Mouse (Mus musculus) neural tube, embryonic 12.5 days (tissue): Measurements from ENCODE around the gene Acad12. TPM values are rescaled to one million over a fixed set of nuclear protein-coding genes. Genes with fewer than 3 reads are reported as not detected.
"Not testable (repeated sequence)": the region's sequence is repeated elsewhere in the genome, so short reads cannot be mapped to it uniquely, and the experiment has no call there.

Experiments
- ATAC-seq: fragments of 200-750 bp; cut with Nextera tagmentation; 2 replicates; pipeline ENCODE4 v1.8.0; 2017; ENCODE audit warnings: low read depth, mild to moderate bottlenecking, moderate TSS enrichment, moderate library complexity; ENCODE audit not compliant: low FRiP score
- H3K27ac ChIP-seq: fragments of 300-500 bp; sonication (generic); 2 replicates; pipeline ENCODE4 v1.5.1; 2016
- H3K27me3 ChIP-seq: fragments of 300-500 bp; sonication (generic); replicated peaks from 2 replicates; pipeline ENCODE4 v1.6.1; 2016; ENCODE audit warnings: mild to moderate bottlenecking
- H3K36me3 ChIP-seq: fragments of 300-500 bp; sonication (generic); 2 replicates; pipeline ENCODE4 v1.6.1; 2016; ENCODE audit warnings: mild to moderate bottlenecking
- H3K4me1 ChIP-seq: fragments of 300-500 bp; sonication (generic); 2 replicates; pipeline ENCODE4 v1.6.1; 2016
- H3K4me2 ChIP-seq: fragments of 300-500 bp; sonication (generic); replicated peaks from 2 replicates; pipeline ENCODE4 v1.6.1; 2016; ENCODE audit warnings: mild to moderate bottlenecking
- H3K4me3 ChIP-seq: fragments of 300-500 bp; sonication (generic); 2 replicates; pipeline ENCODE4 v1.5.1; 2016
- H3K9ac ChIP-seq: fragments of 300-500 bp; sonication (generic); 2 replicates; pipeline ENCODE4 v1.6.1; 2016; ENCODE audit warnings: mild to moderate bottlenecking
- H3K9me3 ChIP-seq: fragments of 300-500 bp; sonication (generic); 2 replicates; pipeline ENCODE4 v1.6.1; 2016; ENCODE audit warnings: mild to moderate bottlenecking
- WGBS: fragments of 180-500 bp; shearing (Covaris S2); methylation state at CpG from one replicate; pipeline ENCODE4 v1.1.7; 2016; 5-methylcytosine and 5-hydroxymethylcytosine counted together
- polyA plus RNA-seq: library from polyadenylated mRNA; unstranded; fragments of >200 nt; fragmentation: Nextera tagmentation; extraction: Ambion mirVana; gene quantifications from 2 replicates; pipeline ENCODE4 v1.2.1, GENCODE M21; 2016

The Acad12 gene
- polyA plus RNA-seq, 1 experiment from 2014 or later = 1.5 TPM

- not testable (repeated sequence) for H3K4me2 ChIP-seq, ATAC-seq, H3K36me3 ChIP-seq, H3K27ac ChIP-seq, H3K9me3 ChIP-seq, H3K4me3 ChIP-seq, H3K27me3 ChIP-seq, H3K9ac ChIP-seq, H3K4me1 ChIP-seq
- WGBS = 77% methylated on average over 1 of the region's 1 CpGs
Observed at GRCm38 (mm10) chr5:121603815-121604214, 14.9 kb downstream of the Acad12 start.

- no peaks in the 10 kb centered on the region for H3K4me1 ChIP-seq
- H3K27me3 ChIP-seq = no peaks in the 10 kb centered on the region
- H3K36me3 ChIP-seq = no peaks in the 10 kb centered on the region
- no peak overlapping the region for H3K27ac ChIP-seq
- H3K9ac ChIP-seq = no peak overlapping the region
- ATAC-seq = no peak
- H3K9me3 ChIP-seq = no peaks in the 10 kb centered on the region
- no peak overlapping the region for H3K4me3 ChIP-seq
- WGBS = 35% methylated on average over 9 of the region's 9 CpGs
- no peak overlapping the region for H3K4me2 ChIP-seq
Observed at GRCm38 (mm10) chr5:121601547-121602299, 17.0 kb downstream of the Acad12 start.

GRCm38 (mm10) chr5:121598871-121599610, 19.7 kb downstream of the Acad12 start:
- Histone ChIP-seq H3K9ac (no peak overlapping the region), H3K4me1 (no peaks in the 10 kb centered on the region), H3K27ac (no peak overlapping the region), H3K4me2 (no peak overlapping the region), H3K27me3 (no peaks in the 10 kb centered on the region), H3K4me3 (no peak overlapping the region), H3K9me3 (no peaks in the 10 kb centered on the region), H3K36me3 (no peaks in the 10 kb centered on the region)
- 59% methylated on average over 13 of the region's 13 CpGs for WGBS
- ATAC-seq = no peak

- Histone ChIP-seq H3K4me2 (no peak overlapping the region), H3K9ac (no peak overlapping the region), H3K4me1 (peaks cover 2% of the 10 kb centered on the region), H3K27ac (no peak overlapping the region), H3K27me3 (no peaks in the 10 kb centered on the region), H3K9me3 (no peaks in the 10 kb centered on the region), H3K4me3 (no peak overlapping the region), H3K36me3 (no peaks in the 10 kb centered on the region)
- no peak for ATAC-seq
- 73% methylated on average over 7 of the region's 7 CpGs for WGBS
Observed at GRCm38 (mm10) chr5:121597991-121598537, 20.7 kb downstream of the Acad12 start.

GRCm38 (mm10) chr5:121597332-121597731, 21.4 kb downstream of the Acad12 start:
- H3K36me3 ChIP-seq = no peaks in the 10 kb centered on the region
- no peaks in the 10 kb centered on the region for H3K9me3 ChIP-seq
- no peak overlapping the region for H3K9ac ChIP-seq
- peaks cover 4% of the 10 kb centered on the region for H3K4me1 ChIP-seq
- H3K27ac ChIP-seq = no peak overlapping the region
- ATAC-seq = no peak
- 73% methylated on average over 4 of the region's 4 CpGs for WGBS
- H3K27me3 ChIP-seq = no peaks in the 10 kb centered on the region
- no peak overlapping the region for H3K4me2 ChIP-seq
- H3K4me3 ChIP-seq = no peak overlapping the region

- H3K4me3 ChIP-seq = no peak overlapping the region
- no peak for ATAC-seq
- no peaks in the 10 kb centered on the region for H3K36me3 ChIP-seq
- WGBS = 87% methylated on average over 6 of the region's 6 CpGs
- H3K9me3 ChIP-seq = no peaks in the 10 kb centered on the region
- H3K27me3 ChIP-seq = no peaks in the 10 kb centered on the region
- H3K9ac ChIP-seq = no peak overlapping the region
- H3K4me1 ChIP-seq = peaks cover 8% of the 10 kb centered on the region
- H3K27ac ChIP-seq = no peak overlapping the region
- H3K4me2 ChIP-seq = no peak overlapping the region
Observed at GRCm38 (mm10) chr5:121596226-121596625, 22.5 kb downstream of the Acad12 start.

GRCm38 (mm10) chr5:121595758-121596157, 23.0 kb downstream of the Acad12 start:
- WGBS = 85% methylated on average over 6 of the region's 6 CpGs
- Histone ChIP-seq H3K36me3 (no peaks in the 10 kb centered on the region), H3K4me1 (peaks cover 8% of the 10 kb centered on the region), H3K27me3 (no peaks in the 10 kb centered on the region), H3K9me3 (no peaks in the 10 kb centered on the region), H3K4me2 (no peak overlapping the region), H3K4me3 (no peak overlapping the region), H3K9ac (no peak overlapping the region), H3K27ac (no peak overlapping the region)
- no peak for ATAC-seq

GRCm38 (mm10) chr5:121594714-121595313, 23.9 kb downstream of the Acad12 start:
- Histone ChIP-seq H3K27me3 (no peaks in the 10 kb centered on the region), H3K4me3 (no peak overlapping the region), H3K36me3 (no peaks in the 10 kb centered on the region), H3K9ac (no peak overlapping the region), H3K4me1 (peaks cover 8% of the 10 kb centered on the region), H3K4me2 (peak overlapping the region; percentile 97; the same call in 1 of the 2 replicates), H3K9me3 (no peaks in the 10 kb centered on the region), H3K27ac (no peak overlapping the region)
- no peak for ATAC-seq
- WGBS = 88% methylated on average over 6 of the region's 6 CpGs

- H3K27me3 ChIP-seq = no peaks in the 10 kb centered on the region
- ATAC-seq = peak; percentile 62
- 3% methylated on average over 47 of the region's 47 CpGs for WGBS
Observed at GRCm38 (mm10) chr5:121593451-121594401, 25.0 kb downstream of the Acad12 start, which contains the start of gene Aldh2. Gene Aldh2 (minus strand): TSS chr5:121593824.

GRCm38 (mm10) chr5:121592816-121593407, 25.8 kb downstream of the Acad12 start:
- H3K9ac ChIP-seq = peak overlapping the region; percentile 68
- no peaks in the 10 kb centered on the region for H3K27me3 ChIP-seq
- no peaks in the 10 kb centered on the region for H3K36me3 ChIP-seq
- peaks cover 8% of the 10 kb centered on the region for H3K4me1 ChIP-seq
- H3K27ac ChIP-seq = no peak overlapping the region
- 5% methylated on average over 33 of the region's 33 CpGs for WGBS
- H3K4me3 ChIP-seq = peak overlapping the region; percentile 61
- no peaks in the 10 kb centered on the region for H3K9me3 ChIP-seq
- H3K4me2 ChIP-seq = peak overlapping the region; percentile 97
- peak; percentile 61 for ATAC-seq

More at GRCm38 (mm10) chr5:121593451-121594401, 25.0 kb downstream of the Acad12 start, which contains the start of gene Aldh2:
- Histone ChIP-seq H3K36me3 (no peaks in the 10 kb centered on the region), H3K4me3 (peak within 1 kb of the TSS; percentile 61), H3K27ac (no peak within 1 kb of the TSS), H3K4me1 (peaks cover 8% of the 10 kb centered on the region), H3K9me3 (no peaks in the 10 kb centered on the region), H3K4me2 (peak within 1 kb of the TSS; percentile 97), H3K9ac (peak within 1 kb of the TSS; percentile 68)
